Mouse (Mus musculus): Measurements from ENCODE around the gene Tmigd1. TPM values are rescaled to one million over a fixed set of nuclear protein-coding genes. Genes with fewer than 3 reads are reported as not detected.

Tmigd1 gene
- polyA plus RNA-seq (2017; shearing (Covaris generic)) = 0.33 TPM

DNA sequence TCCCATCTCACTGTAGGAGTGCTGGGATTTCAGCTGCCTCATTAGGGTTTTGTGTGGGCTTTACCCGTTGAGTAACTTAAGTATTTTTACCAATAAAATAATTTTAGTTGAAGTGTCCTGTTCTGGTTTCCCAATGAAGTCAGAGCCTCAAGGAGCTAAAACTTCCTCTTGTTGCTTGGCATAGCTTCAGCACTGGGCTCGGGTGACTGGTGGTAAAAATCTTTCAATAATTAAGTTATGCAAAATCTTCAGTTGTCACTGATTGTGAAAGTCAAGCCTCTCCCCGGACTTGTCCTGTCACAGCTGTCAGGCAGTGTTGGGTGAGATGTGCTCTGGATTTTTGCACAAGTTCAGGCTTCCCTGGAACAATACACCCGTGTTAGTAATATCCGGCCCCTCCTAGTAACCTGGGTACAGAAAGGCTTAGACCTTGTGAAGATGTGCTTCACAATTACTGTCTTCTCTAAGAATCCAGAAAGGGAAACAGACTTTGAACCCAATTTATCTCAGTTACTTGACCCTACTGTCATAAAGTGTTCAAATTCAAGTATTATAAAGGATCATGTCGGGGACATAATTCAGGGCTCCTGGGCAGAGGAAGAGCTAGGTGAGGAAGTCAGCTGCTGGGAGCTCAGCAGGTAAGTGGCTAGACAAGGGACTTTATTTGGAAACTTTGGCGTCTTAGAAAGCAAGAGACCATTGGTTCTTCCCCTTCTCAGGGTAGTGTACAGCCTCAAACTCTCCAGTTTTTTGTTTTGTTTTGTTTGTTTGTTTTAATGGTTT is at the start of gene Tmigd1:
Gene Tmigd1, plus strand, starts transcription at position 581 of the 783 bp plus-strand sequence.

DNA sequence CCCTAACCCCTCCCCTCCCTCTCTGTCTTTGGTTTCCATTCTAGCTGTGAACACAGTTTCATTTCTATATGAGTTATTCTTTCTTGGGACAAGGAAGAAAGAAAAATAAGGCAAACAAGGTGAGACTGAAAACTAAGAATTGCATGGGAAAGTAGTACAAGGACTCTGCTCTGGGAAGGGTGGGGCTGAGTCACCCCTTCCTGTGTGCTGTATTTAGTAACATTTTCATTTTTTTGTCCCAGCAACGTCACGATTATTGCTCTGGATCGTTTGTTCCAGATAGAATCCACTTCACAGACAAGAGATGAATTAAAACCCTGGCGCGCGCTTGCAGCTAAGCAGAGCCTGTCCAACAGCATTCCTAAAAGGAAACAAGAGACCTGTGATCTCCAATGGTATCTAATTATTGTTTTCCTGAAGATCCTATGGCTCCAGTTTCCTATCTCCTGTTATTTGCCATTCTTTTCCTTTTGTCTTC is 22.8 kb downstream of the Tmigd1 start, which contains the start of gene Blmh:
Gene Blmh, plus strand, starts transcription at position 51 of the 478 bp plus-strand sequence.

Other genes starting within 250 kb of the Tmigd1 start
- gene Bhlha9, start 229.7 kb upstream of the Tmigd1 start, polyA plus RNA-seq (2017; shearing (Covaris generic)) = not detected
- gene Trarg1, start 222.4 kb upstream of the Tmigd1 start, polyA plus RNA-seq (2017; shearing (Covaris generic)) = not detected
- 75.7 TPM for gene Gosr1, start 138.6 kb upstream of the Tmigd1 start, polyA plus RNA-seq (2017; shearing (Covaris generic))
- gene Cpd, start 55.1 kb upstream of the Tmigd1 start, polyA plus RNA-seq (2017; shearing (Covaris generic)) = 1.4 TPM
- 90.9 TPM for gene Blmh, start 22.6 kb downstream of the Tmigd1 start, polyA plus RNA-seq (2017; shearing (Covaris generic))
- gene Slc6a4, start 96.4 kb downstream of the Tmigd1 start, polyA plus RNA-seq (2017; shearing (Covaris generic)) = not detected
- gene Nsrp1, start 176.3 kb downstream of the Tmigd1 start, polyA plus RNA-seq (2017; shearing (Covaris generic)) = 54.2 TPM